Mouse (Mus musculus) 3T3-L1 (cell line): Measurements from ENCODE around the gene Sipa1l3.

ENCODE experiments used
- DNase-seq: peaks from one replicate; pipeline ENCODE4 v3.0.0-alpha.2; 2015; ENCODE audit warnings: low read depth, low spot score

Gene Sipa1l3

DNA sequence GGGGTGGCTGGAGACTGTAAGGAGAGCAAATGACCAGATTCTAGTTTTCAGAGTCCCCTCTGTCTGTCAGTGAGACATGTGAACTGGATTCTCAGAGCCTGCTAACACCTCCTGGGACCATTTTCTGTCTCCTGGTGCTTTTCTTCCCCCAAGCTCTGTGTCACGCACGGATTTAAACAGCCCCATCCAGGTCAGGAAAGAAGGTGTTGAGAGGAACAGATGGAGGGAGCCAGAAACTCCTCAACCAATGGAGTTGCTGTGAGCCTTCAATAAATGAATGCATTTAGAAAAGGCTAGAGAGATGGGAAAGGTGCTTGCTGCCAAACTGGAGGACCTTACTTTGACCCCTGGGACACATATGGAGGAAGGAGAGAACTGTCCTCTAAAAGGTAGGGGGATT lies 180.7 kb downstream of the Sipa1l3 start:
- DNase-seq, result no peak

DNA sequence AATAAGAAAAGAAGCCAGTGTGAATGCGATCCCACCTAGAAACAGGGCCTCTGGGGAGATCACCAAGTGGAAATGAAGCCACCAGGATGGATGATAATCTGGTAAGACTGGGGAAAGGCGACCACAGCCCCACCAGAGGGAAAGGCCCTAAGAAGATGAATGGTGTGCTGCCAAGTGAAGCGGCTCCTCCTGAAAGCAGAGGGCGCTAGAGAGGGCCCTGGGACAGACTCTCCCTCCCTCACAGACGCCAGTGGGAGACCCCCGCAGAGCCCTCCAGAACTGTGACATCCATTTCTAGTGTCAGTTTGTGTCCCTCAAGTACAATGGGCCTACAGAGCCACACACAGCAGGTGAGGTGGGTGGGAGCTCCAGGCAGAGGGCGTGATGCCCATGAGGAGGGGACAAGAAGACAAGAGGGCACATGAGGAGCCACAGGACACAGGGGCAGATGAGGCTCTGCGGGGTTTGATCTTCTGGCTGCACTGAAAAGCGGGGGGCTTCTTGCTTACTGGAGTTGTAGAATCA lies 181.6 kb downstream of the Sipa1l3 start:
- DNase-seq, result no peak

DNA sequence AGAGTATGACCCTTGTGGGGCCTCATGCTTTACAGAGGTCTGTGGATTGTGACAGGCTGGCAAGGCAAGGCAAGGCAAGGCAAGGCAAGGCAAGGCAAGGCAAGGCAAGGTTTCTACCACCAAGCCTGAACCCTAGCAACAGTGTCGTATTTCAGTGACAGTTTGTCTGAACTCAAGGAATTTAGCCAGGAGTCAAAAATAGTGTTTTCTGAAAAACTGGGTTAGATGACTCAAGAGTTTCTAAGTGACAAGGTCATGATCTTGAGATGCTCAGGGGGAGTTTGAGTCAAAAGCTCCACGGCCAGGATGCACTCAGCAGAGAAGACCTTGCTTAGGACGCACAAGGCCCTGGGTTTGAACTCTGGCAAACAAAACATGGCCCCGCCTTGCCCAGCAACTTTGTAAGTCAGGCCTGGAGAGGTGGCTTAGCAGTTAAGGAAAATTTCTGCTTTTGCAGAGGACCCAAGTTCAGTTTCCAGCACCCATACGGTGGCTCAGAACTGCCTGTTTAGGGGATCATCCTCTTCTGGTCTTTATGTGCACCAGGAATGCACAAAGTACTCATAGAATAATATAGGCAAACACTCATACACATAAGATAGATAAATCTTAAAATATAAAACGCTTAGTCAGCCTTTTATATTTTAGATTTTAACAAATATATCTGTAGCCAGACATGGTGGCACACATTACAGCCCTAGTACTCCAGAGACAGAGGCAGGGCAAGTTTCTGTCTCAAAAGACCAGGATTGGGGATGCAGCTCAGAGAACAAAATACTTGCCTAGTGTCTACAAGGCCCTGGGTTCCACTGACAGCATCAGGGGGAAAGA lies 182.4 kb downstream of the Sipa1l3 start:
- peak; percentile 61 for DNase-seq

DNA sequence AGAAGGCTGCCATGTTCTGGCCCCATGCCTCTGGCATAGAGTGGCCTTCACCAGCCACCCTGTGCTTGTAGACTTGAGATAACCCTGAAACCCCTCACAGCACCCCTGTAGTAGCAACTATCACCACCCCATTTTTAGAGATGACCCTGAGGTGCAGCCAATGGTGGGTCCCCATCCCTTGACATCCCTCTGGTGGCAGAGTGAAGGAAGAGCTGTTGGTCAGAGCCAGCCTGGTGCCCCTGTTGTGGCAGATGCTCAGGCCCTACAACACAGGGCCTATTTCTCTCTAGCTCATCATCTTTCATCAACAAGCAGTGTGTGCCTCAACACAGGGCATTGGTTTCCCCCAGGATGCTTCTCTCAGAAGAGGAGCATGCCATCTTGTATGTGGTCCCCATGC lies 183.2 kb downstream of the Sipa1l3 start:
- DNase-seq, result no peak

DNA sequence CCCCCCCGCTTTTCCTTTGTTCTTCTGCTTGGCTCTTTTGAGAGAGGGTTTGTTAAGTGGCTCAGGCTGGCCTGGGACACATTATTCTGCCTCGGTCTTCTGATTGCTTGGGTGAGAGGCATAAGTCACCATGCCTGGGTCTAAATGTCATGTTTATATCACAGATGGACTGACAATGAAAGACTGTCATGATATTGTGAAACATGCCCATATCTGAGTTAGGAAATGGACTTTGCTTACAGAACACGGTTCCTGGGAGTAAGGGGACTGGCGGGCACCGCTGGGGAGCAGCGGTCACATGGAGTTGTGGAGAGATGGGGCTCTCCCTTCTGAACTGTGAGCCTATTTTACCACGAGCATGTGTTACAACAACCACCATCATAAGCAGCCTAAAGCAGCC lies 184.3 kb downstream of the Sipa1l3 start:
- DNase-seq, result no peak

DNA sequence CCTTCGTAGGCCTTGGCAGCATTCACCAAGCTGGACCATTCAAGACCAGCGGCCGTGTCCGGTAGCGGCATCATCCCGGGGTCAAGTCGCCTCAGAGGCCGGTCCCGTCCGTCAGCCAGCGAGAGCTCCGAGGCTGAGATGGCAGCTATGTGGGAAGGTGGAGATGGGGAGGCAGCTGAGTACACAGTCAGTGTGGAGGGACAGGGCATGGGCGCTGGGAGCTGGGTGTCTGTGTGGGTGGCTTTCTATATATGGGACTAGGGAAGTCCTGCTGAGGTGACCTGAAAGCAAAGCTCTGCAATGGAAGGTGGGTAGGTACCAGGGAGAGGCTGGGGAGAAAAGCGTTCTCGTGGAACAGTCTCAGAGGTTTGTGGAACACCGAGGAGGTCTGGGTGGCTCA lies 189.5 kb downstream of the Sipa1l3 start:
- DNase-seq, result no peak

DNA sequence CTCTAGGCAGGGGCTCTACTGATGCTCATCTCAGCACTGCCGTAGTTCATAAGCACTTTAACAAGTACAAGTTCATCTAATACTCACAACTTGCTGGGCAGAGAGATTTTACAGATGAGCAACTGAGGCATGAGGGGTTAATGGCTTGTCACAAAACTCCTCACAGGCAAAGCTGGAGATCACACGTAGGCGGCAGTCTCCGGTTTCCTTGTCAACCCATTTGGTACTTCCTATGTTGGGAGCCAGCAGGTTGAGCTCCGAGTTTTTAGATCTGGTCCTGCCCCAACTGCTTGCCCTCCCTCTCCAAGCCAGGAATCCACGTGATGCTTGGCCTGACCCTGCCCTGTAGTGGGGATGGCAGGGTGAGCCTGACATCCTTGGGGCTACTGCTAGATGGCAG lies 191.4 kb downstream of the Sipa1l3 start:
- no peak for DNase-seq

DNA sequence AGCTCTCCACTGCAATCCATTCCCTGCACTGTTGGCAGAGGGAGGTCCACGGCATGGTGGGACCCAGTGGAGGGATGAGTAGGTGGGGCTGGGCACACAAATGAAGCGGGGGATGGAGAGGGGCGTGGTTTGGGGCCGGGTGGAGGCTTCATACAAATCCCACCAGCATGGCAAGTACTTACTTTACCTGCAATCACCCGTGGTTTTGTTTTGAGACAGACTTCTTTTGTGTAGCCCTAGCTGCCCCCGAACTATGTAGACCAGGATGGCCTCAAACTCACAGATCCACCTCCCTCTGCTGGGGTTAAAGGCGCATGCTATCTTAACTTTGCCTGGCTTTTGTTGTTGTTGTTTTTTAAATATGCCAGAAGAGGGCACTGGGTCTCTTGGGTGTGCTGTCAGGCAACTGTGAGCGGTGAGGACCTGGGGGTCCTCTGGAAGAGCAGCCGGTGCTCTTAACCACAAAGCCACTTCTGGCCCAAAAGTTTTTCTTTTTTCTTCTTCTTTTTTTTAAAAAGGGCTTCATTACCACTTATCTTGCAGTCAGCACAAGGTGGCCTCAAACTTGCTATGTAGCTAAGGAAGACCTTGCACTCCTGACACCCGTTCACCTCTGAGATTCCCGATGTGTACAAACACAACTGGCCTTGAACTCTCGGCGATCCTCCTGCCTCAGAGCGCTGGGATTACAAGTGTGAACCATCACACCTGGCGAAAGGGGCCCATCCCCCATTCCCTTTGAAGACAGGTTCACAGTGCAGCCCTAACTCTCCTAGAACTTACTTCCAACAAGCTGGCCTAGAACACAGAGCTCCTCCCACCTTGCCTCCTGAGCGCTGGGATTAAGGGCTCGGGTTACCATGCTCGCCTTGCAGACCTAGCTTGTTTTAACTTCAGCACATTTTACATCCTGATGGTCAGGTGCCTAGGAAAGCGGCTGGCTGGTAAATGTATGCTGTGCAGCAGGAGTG lies 198.8 kb downstream of the Sipa1l3 start:
- no peak for DNase-seq

DNA sequence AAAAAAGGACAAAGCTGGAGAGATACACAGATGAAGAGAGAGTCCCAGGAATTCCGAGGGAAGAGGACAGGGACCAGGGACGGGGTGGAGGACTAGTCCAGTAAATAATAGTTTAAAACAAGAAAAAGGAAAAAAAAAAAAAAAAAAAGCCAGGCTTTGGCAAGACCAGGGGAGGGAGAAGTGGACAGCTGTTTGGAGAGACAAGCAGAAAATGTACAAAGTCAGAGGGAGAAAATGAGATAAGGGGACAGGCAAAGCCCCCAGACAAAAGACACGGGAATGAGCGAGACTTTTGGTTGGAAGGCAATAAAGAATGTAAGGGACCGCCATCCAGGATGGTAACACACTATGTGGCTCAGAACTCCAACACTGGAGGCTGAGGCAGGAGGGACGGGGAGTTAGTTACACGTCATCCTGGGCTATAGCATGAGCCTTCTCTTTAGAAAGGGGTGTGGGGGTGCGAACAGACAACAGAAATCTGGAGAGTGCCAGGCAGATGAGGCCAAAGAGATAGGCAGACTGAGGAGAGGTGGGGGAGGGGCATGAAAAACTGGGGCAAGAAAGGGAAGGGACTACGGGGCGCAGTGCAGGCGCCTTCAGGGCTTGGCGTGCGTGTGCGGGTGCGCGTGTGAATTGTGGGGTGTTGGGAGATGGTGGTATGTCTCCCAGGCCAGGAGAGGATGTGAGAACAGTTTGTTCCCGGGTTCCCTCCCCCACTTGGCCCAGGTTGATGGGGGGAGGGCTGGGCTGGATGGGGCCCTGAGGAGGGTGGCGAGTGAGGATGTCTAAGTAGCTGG lies 200.1 kb downstream of the Sipa1l3 start:
- DNase-seq, result no peak

DNA sequence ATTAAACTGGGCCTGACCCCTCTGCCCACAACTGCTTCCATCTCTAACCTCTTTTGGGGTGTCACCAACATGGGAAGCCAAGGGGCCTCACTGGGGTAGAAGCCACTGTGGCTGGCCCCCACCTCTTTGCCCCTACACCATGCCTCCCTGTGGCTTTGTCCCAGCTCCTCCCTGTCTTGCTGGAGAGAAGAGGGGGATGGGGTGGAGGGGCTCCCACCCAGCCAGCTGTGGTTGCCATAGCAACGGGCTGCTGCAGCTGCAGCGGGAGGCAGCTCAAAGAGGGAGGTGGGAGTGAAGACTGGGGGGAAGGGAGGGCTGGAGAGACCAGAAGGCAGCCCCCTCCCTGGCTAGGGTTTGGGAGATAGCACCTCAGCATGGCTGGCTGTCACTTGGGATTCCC lies 200.9 kb downstream of the Sipa1l3 start:
- no peak for DNase-seq

DNA sequence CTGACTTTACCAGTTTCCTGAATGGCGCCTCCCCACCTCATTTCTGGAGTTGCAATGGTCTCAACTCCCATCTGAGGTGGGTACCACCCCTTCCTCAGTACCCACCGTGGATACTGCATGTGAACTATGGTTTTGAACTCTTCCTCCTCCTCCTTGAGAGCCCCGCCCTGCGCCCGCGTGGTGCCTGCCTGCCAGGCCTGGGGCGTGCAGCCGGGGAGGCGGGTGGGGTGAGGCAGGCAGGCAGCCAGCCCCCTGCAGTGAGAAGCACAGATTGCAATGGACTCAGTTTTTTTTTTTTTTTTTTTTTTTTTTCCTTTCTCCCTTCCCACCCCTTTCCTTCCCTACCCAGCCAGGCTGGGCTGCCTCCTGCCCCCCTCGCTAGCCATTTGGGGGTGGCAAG lies 201.5 kb downstream of the Sipa1l3 start:
- DNase-seq, result peak; percentile 41

DNA sequence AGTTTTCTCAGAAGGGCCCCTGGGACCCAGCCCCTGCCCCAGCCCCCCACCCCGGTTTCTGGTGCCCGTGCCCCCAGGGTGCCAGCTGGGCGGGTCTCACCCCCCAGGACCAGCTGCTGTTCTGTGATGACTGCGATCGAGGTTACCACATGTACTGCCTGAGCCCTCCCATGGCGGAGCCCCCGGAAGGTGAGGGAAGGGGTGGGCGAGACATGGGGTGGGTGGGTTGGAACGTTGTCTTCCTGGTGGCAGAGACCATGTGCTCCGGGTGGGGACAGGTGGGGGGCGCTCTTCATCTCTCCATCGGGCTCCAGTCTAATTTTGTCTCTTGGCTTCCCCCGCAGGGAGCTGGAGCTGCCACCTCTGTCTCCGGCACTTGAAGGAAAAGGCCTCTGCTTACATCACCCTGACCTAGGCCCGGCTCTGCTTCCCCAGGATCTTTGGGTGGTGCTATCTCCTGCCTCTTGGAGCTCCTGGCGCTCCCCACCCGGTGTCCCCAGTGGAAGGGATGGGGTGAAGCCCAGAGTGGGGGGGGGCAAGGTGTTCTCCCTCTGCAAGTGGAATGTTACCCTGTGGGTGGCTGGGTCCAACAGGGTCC lies 202.2 kb downstream of the Sipa1l3 start:
- no peak for DNase-seq

DNA sequence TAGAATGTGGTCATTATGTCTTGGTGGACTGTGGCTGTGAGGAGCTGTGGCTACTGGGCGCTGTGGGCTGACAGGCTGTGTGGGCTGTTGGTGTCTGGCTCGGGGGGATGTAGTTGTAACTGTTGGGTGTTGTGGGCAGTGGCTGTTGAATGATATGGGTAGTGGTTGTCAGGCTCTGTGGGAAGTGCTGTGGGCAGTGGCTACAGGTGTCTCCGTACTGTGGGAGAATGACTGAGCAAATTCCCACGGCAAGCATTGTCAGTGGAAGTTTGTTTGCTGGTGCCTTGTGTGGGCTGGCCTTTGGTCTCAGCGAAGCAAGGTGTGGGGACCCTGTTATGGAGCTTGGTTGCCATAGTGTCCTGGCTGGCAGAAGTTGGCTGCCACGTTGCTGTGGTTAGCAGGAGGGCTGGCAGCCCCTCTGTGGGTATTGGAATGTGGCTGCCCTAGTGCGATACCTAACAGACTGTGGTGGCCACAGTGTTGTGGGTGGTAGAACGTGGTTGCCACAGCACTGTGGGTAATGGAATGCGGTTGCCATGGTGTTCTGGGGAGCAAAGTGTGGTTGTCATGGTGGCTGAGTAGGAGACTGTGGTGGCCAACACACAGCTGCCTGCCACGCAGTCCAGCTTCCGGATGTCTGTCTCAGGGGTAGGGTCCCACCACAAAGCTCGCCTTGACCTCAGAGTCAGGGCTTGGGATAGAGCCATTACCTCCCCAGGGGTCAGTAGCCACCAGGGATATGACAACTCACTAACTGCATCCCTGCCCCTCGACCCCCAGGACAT lies 203.4 kb downstream of the Sipa1l3 start:
- peak; percentile 40 for DNase-seq

DNA sequence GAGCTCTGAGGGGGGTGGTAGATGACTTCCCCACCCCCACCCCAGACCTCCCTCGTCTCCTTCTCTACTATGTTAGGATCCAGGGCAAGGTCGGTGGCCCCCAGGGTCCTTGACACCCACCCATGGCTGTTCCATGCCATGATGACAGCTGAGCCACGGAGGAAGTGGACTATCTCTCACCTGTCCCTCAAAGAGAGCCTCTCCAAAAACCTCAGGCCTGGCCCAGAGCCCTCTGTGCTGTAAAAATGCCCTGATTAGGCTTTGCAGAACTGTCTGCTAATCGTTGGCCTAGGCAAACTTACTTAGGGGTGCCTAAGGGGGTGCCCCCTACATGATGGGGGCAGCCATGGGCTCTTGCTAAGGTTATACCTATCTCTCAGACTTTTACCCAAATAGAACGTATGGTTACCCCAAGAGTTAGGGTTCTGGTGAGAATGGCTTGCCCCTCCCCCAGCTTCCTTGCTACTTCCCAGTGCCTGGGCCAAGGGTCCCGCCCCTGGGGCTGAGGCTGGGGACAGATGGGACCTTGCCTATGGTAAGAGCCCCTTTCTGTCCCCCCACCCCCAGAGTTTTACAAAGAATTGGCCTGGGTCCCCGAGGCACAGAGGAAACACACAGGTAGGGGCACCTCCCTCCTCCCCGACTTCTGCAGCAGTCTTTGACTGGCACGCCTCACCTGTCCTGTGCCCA lies 204.7 kb downstream of the Sipa1l3 start:
- no peak for DNase-seq

DNA sequence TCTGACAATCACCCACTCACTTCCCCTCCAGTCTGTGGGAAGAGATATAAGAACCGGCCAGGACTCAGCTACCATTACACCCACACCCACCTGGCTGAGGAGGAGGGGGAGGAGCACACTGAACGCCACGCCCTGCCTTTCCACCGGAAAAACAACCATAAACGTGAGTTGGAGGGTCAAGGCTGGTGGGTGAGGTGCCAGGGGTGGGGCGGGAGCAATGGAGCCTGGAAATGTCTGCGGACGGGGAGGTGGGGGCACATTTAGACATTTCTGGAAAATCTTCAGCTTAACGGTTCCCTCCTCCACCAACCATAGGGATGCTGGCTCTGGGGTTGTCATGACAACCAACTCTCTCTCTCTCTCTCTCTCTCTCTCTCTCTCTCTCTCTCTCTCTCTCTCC lies 205.4 kb downstream of the Sipa1l3 start:
- DNase-seq, result no peak

DNA sequence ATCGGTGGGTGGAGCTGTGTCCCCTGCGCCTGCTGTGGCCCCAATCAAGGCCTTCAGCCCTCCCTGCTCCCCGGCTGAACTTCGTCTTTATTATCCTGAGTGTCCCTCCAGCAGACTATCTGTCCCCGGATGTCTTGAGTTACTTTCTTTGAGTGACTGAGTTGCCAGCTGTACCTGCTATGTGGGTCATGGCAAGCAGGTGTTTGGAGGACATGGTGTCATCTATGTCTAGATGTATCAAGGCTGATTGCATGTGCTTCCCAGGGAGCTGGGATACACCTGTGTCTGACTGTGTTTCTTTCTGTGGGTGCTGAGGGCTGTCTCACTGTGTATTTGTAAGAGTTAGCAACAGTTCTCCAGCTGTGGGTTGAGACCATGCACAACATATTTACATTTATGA lies 208.7 kb downstream of the Sipa1l3 start:
- DNase-seq, result no peak

DNA sequence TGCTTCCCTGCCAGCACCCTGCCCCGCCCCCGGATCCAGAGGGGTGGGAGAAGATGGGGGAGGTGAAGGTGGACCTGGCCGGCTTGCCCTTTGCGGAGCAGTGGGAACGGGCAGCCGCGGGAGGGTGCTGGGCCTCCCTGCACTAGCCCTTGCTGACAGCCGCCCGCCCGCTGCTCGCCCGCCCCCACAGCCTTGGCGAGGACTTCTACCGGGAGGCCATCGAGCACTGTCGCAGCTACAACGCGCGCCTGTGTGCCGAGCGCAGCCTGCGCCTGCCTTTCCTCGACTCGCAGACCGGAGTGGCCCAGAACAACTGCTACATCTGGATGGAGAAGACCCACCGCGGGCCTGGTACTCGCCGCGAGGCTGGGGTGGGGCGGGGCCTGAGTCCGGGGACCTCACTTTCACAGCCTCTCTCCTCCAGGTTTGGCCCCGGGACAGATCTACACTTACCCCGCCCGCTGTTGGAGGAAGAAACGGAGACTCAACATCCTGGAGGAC lies 209.2 kb downstream of the Sipa1l3 start:
- no peak for DNase-seq

DNA sequence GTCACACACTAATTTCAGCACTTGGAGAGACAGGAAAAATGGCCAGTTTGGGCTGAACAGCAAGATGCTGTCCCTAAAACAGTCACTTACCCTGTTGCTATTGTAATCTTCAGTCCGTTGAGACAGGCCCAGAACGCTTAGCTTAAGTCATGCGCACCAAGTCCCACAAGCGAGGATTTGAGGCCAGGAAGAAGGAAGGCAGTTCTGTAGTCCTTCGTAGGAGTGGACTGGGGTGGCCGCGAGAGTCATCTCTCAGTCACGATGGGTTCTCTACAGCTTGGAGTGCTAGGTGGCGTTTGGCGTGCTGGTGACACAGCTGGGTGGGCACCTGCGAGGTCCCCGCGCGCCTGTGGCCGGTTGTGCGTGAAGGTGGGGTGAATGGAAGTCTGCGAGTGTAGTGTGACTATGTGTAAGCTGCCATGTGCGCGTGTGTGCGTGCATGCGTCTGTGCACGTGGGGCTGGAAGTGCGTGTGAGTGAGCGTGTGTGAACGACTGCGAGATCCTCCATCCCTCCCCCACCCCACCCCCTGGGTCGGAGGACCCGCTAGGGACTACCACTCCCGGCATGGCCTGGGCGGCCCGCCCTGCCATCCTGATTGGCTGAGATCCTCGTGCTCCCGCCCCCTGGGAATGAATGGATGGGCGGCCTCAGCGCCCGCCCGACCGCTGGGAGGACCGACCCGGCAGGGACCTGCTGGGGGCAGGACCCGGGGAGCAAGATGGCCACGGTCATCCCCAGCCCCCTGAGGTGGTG lies 210.9 kb downstream of the Sipa1l3 start:
- DNase-seq, result peak; percentile 76

DNA sequence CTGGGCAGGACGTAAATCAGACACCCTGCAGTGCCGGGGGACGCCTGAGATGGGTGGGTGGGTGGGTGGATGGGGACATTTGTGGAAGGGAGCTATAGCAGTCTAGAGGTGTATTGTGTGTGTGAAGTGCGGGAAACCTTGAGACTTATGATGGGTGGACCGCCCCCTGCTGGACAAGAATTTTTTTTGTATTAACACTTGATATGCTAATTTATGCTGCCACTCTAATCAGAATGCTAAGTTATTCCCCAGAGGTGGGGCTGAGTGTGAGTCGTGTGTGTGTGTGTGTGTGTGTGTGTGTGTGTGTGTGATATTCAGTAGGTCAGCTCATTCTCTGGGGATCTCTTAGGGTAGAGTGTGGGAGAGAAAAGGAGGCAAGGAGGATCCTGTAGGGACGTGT lies 211.8 kb downstream of the Sipa1l3 start:
- peak; percentile 58 for DNase-seq
